Mouse (Mus musculus) kidney, adult 9 months (tissue): ENCODE data around the gene Pex3.
"Not testable (repeated sequence)": the region's sequence is repeated elsewhere in the genome, so short reads cannot be mapped to it uniquely, and the experiment has no call there.

ENCODE experiments used
- DNase-seq: peaks from one replicate; pipeline ENCODE4 v3.0.0; 2022

Gene Pex3

DNA sequence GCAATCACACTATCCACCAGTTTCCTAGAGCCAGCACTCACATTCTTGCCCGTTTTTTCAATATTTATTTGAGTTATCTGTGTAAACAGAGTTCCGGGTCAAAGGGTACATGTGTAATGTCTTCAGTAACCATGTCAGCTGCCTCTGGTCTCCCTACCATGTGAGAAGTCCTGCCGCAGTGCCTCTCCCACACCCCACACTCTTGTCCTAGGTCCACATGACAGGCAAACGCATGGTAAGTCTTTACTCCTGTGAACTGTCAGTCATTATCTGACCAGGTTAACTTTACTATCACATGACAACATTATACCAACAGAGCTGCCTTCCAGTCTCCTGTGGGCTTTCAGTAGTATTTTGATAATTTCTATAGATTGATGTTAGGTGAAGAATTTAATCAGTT, 24.8 kb downstream of the Pex3 start:
- DNase-seq, result no peak

DNA sequence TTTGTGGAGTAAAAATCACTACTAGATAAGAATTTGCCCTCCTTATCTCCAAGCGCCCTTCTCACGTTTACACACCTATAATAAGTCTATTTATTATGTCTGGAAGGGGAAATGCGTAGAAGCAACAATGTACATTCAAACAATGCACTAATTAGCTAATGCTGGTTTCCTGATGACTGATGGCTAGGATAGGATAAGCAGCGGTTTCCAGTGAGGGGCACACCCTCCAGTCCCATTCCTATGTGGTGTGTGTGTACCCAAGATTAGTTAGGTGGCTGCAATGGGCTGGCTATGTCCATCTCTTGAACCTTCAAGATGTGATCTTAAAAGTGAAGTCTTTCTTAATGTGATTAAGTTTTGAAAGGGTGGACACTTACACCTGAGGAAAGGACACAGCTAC, 31.1 kb downstream of the Pex3 start:
- no peak for DNase-seq

DNA sequence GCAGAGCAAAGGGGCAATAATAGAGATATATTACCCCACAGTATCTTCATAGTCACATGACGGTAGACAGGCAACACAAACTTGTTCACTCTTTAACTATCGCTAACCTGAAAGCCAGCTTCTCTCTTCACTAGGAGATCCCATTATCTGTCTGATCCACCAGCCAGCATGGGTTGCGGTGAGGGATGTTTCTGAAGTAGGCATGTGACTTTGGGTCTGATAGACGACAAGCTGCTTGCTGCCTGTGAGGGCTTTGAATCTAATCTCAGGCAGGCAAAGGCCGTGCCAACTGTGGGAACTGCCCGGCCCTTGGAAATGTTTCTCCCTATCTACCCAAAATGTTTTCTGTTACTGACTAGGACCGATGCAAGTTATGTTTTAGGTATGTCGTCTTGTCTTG, 50.6 kb downstream of the Pex3 start:
- peak; percentile 24 for DNase-seq

GRCm38 (mm10) chr10:13501533-13501932, 51.4 kb downstream of the Pex3 start:
- not testable (repeated sequence) for DNase-seq

- peak; percentile 95 for DNase-seq
These were observed 51.9 kb downstream of the Pex3 start for GRCm38 (mm10) chr10:13500938-13501496.

DNA sequence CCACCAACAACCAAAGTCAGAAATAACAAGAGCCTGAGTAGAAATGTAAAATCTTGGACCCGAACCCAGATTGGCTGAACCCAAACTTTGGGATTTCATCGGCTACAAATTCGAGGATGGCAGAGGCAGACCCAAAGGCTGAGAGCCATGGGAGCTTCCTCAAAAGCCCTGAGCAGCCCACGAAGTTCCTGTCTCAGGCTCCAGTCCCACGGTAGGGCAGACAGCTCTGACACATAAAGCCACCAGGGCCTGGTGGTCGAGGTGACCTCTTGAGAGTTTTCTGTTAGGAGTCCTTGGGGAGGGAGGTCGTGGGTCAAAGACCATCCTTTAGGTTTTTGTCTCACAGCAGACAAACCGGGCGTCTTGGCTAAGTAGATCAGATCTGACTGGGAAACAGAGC, 52.5 kb downstream of the Pex3 start:
- DNase-seq, result no peak

DNA sequence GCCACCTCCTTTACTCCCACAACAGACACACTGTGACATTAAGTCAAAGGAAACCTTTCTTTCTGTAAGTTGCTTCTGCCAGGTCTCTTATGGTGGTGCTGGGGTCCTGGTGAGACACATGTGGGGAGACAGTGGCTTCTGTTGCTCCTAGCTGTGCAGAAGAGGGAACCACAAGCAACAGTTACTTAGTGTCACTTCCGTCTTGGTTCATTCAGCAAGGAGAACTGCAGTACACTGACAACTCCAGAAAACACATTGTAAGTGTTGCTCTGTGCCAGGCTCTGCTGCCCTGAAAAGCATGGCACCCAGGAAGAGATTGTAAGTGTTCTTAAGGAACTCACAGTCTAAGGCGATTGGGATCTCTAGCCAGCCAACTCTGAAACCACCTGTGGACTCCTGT, 53.6 kb downstream of the Pex3 start, which contains the start of gene Fuca2:
Gene Fuca2 (plus strand): TSS at position 210 of the 400 bp plus-strand sequence.
- DNase-seq, result no peak

DNA sequence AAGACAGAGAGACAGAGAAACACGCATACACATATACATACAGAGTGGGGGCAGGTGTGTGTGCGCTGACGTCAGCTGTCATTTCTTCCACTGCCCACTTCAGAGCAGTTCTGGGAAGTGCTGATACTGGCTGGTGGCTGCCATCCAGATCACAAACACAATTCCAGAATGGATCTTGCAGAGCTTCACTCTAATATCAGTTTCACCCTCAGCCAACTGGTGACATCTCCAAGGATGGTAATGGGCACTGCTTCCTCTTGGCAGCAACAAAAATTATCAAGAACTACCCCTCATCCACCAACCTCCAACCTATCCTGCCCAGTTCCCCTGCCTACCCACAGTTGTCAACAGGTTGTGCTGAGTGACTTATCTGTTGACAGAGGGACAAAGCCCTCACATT, 56.6 kb downstream of the Pex3 start:
- no peak for DNase-seq

GRCm38 (mm10) chr10:13493978-13494686, 58.8 kb downstream of the Pex3 start:
- peak; percentile 82 for DNase-seq

GRCm38 (mm10) chr10:13489671-13490070, 63.3 kb downstream of the Pex3 start:
- DNase-seq, result no peak

DNA sequence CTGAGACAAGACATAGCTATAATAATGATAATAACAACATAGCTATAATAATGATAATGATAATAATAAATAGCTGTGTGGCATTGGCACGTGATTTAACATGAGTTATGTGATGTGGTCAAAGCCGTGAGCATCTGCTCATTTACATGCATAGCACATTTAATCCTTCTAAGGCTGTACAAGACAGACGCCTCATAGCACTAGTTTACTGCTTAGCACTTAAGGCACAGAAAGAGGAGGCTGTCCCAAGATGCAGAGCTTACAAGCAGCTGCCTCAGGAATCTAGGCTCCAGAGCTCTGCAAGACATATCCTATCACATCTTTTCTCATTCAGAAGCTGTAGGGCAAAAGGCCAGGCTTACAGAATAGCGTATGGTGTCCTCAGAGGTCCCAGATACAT, 67.0 kb downstream of the Pex3 start:
- DNase-seq, result no peak

- no peak for DNase-seq
These were observed 73.6 kb downstream of the Pex3 start for GRCm38 (mm10) chr10:13479341-13479740.

- no peak for DNase-seq
These were observed 77.8 kb downstream of the Pex3 start for GRCm38 (mm10) chr10:13475121-13475520.

DNA sequence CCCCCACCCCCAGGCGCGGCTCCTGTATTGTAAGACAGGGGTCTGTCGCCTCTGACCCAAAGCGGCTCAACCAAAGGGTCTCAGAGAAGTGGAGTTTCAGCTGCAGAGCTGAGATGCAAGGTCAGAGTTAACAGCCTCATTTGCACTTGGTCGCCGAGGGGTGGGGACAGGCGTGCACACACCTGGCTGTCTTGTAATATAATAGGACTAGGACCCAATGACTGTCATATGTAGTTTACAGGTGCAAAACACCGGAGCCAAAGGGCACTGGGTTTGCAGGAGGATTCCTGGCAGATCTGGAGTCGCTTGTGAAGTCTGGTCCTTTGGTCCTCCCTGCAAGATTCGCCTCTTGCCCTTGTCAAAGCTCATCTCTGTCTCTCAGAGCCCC, 78.4 kb downstream of the Pex3 start:
- peak; percentile 18 for DNase-seq
